Mouse (Mus musculus) CH12.LX (cell line): Measurements from ENCODE around the gene Alg1.

ENCODE experiments used
- BHLHE40 ChIP-seq: IDR thresholded peaks from 2 replicates; pipeline ENCODE4 v1.6.1; 2011; ENCODE audit warnings: mild to moderate bottlenecking, low read depth, low read length, improper control_type of control experiment
- CTCF ChIP-seq, 2 experiments: IDR thresholded peaks in 1 of 2; conservative IDR thresholded peaks in 1 of 2; 2 replicates each; pipeline ENCODE4 v1.5.1; 2011 to 2012; ENCODE audit warnings: low read depth in 2 of 2, low read length in 2 of 2, improper control_type of control experiment in 1 of 2, inconsistent platforms in 1 of 2, mild to moderate bottlenecking in 1 of 2, moderate library complexity in 1 of 2
- EP300 ChIP-seq: IDR thresholded peaks from 2 replicates; pipeline ENCODE4 v1.6.1; 2011; ENCODE audit warnings: low read length, improper control_type of control experiment
- POLR2A ChIP-seq: IDR thresholded peaks from 2 replicates; pipeline ENCODE4 v1.6.1; 2011; ENCODE audit warnings: low read depth, mild to moderate bottlenecking, improper control_type of control experiment, low read length
- RAD21 ChIP-seq: IDR thresholded peaks from 2 replicates; pipeline ENCODE4 v1.6.1; 2011; ENCODE audit warnings: low read depth, mild to moderate bottlenecking, low read length, improper control_type of control experiment, moderate library complexity
- USF1 ChIP-seq: IDR thresholded peaks from 2 replicates; pipeline ENCODE4 v1.6.1; 2014; ENCODE audit warnings: low read depth, mild to moderate bottlenecking, inconsistent platforms, low read length, improper control_type of control experiment
- ZMIZ1 ChIP-seq: IDR thresholded peaks from 2 replicates; pipeline ENCODE4 v1.6.1; 2012; ENCODE audit warnings: low read depth, mild to moderate bottlenecking, inconsistent platforms, low read length, improper control_type of control experiment

GRCm38 (mm10) chr16:5206051-5206450 lies 27.4 kb upstream of the Alg1 start:
- TF ChIP-seq USF1 (no peak), CTCF (conservative IDR thresholded peaks at IDR 0.05 in 1 of 2, IDR thresholded peaks at IDR 0.05 in 1 of 2; ENCODE audit: low read depth in 2 of 2, low read length in 2 of 2) (no peak), RAD21 (no peak), EP300 (no peak), POLR2A (no peak), BHLHE40 (no peak), ZMIZ1 (no peak)
